Mouse (Mus musculus) E14TG2a.4 (cell line): ENCODE data around the gene Elovl7.

Source experiments
- CTCF ChIP-seq: conservative IDR thresholded peaks from 2 replicates; pipeline ENCODE4 v1.5.1; 2014; ENCODE audit warnings: low read length
- NANOG ChIP-seq: IDR thresholded peaks from 2 replicates; pipeline ENCODE4 v1.6.1; 2014; ENCODE audit warnings: borderline replicate concordance, low read length, mixed read lengths
- POU5F1 ChIP-seq: IDR thresholded peaks from 2 replicates; pipeline ENCODE4 v1.6.1; 2014; ENCODE audit warnings: low read length, borderline replicate concordance

GRCm38 (mm10) chr13:108303841-108304240, 89.6 kb downstream of the Elovl7 start:
- no peak for TF ChIP-seq CTCF
- TF ChIP-seq POU5F1, result no peak
- TF ChIP-seq NANOG, result no peak
